11 mouse cellular contexts compared by ENCODE assay signal in the genomic region with DNA sequence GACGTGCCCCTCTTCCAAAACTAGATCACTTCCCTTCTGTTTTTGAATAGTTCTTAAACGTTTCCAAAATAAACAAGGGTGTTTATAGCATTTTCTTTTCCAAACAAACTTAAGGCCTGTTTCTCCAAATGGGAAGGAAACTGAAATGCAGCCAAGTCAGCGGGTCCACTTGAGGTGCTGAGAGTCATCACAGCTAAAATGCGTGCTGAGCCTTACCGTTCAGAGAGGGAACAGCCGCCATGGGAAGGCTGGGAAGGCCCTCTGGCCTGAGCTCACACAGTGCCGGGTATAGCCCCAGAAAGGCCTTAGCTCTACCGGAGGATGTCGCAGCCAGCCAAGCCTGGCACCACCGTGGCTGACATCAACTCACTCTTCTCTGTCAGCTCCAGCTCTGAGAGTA. TPM values are rescaled to one million over a fixed set of nuclear protein-coding genes. Genes with fewer than 3 reads are reported as not detected.
DNase-seq lines count a peak whose midpoint lies in the region; ATAC-seq and TF ChIP-seq lines count a peak whose summit lies in the region.
"Had no signal": no experiment of that assay in that cellular context is flagged by ENCODE, and none has a peak within 500 bp of the region (broad histone marks: within the 10 kb centered on the region; RNA-seq: fewer than 3 reads in every experiment).

No protein-coding gene starts in this region.

- peak overlapping the region; percentile 59 for H3K27ac ChIP-seq in heart, adult 2 months
- H3K27ac ChIP-seq in heart, embryonic 11.5 days (ENCODE audit: low read depth, low read length): no peak overlapping the region
- peak overlapping the region; percentile 81 for H3K27ac ChIP-seq in heart, postnatal 0 days (ENCODE audit: low read depth)
- no peak overlapping the region for H3K27ac ChIP-seq in liver, postnatal 0 days (ENCODE audit: low read depth)
- H3K27ac ChIP-seq: hindbrain, embryonic 13.5 days; liver, embryonic 15.5 days had no signal

- H3K9me3 ChIP-seq in heart, embryonic 11.5 days (replicated peaks; ENCODE audit: control insufficient read depth, low read length): no peaks in the 10 kb centered on the region
- H3K9me3 ChIP-seq in heart, postnatal 0 days (replicated peaks; ENCODE audit: control insufficient read depth, low read length): no peaks in the 10 kb centered on the region
- no peaks in the 10 kb centered on the region for H3K9me3 ChIP-seq in liver, postnatal 0 days (ENCODE audit: low read length)
- H3K9me3 ChIP-seq: hindbrain, embryonic 13.5 days; liver, embryonic 15.5 days had no signal

- TF ChIP-seq CTCF in heart, adult 2 months (IDR thresholded peaks at IDR 0.05): 0 out of 2 replicates have a peak, but pooled peaks have one; percentile 5
- TF ChIP-seq CTCF in heart, postnatal 0 days (IDR thresholded peaks at IDR 0.05; ENCODE audit: low read depth): no peak
- no peak for TF ChIP-seq CTCF in liver, postnatal 0 days (IDR thresholded peaks at IDR 0.05; ENCODE audit: low read depth)

- WGBS in heart, adult 2 months: 10% methylated on average over 10 of the region's 10 CpGs
- 60% methylated on average over 10 of the region's 10 CpGs for WGBS in heart, embryonic 11.5 days (ENCODE audit: insufficient replicate concordance)
- WGBS in heart, postnatal 0 days: 21% methylated on average over 10 of the region's 10 CpGs
- WGBS in liver, postnatal 0 days (ENCODE audit: insufficient replicate concordance): 64% methylated on average over 10 of the region's 10 CpGs

- TF ChIP-seq POLR2A in heart, adult 2 months (IDR thresholded peaks at IDR 0.05; ENCODE audit: insufficient read depth, low read depth, low read length): no peak

- no peak overlapping the region for H3K4me3 ChIP-seq in heart, adult 2 months
- no peak overlapping the region for H3K4me3 ChIP-seq in heart, embryonic 11.5 days (ENCODE audit: low read depth, low read length)
- H3K4me3 ChIP-seq in heart, postnatal 0 days (ENCODE audit: low read depth, low read length): no peak overlapping the region
- H3K4me3 ChIP-seq in liver, postnatal 0 days (ENCODE audit: low read depth, low read length): no peak overlapping the region
- H3K4me3 ChIP-seq: hindbrain, embryonic 13.5 days; liver, embryonic 15.5 days had no signal

- H3K9ac ChIP-seq in heart, adult 2 months (ENCODE audit: low read depth, low read length): no peak overlapping the region
- H3K9ac ChIP-seq in heart, embryonic 11.5 days (ENCODE audit: low read depth, low read length): no peak overlapping the region
- no peak overlapping the region for H3K9ac ChIP-seq in heart, postnatal 0 days (replicated peaks; ENCODE audit: low read depth, low read length)
- no peak overlapping the region for H3K9ac ChIP-seq in liver, postnatal 0 days (replicated peaks)
- H3K9ac ChIP-seq: hindbrain, embryonic 13.5 days; liver, embryonic 15.5 days had no signal

- ATAC-seq in heart, embryonic 11.5 days (replicated peaks; ENCODE audit: insufficient number of reproducible peaks, low FRiP score, low TSS enrichment): no peak
- ATAC-seq in heart, postnatal 0 days (ENCODE audit: insufficient read depth, low read depth): peak; percentile 50; the same call in 1 of the 2 replicates
- no peak for ATAC-seq in liver, postnatal 0 days

- no peaks in the 10 kb centered on the region; the same call in none of the 2 replicates for H3K79me2 ChIP-seq in heart, adult 2 months (replicated peaks; ENCODE audit: control insufficient read depth, insufficient read depth, low read length)

- no peaks in the 10 kb centered on the region for H3K27me3 ChIP-seq in heart, adult 2 months (ENCODE audit: control insufficient read depth, insufficient read depth, low read length)
- H3K27me3 ChIP-seq in heart, embryonic 11.5 days (ENCODE audit: control insufficient read depth, insufficient read depth, low read length): no peaks in the 10 kb centered on the region
- H3K27me3 ChIP-seq in heart, postnatal 0 days (ENCODE audit: control insufficient read depth, insufficient read depth, low read length): no peaks in the 10 kb centered on the region
- no peaks in the 10 kb centered on the region for H3K27me3 ChIP-seq in liver, postnatal 0 days (ENCODE audit: insufficient read depth, low read length)
- H3K27me3 ChIP-seq: hindbrain, embryonic 13.5 days; liver, embryonic 15.5 days had no signal

- no peak overlapping the region for H3K4me2 ChIP-seq in heart, embryonic 11.5 days
- H3K4me2 ChIP-seq in heart, postnatal 0 days (ENCODE audit: low read depth, low read length): no peak overlapping the region
- H3K4me2 ChIP-seq in liver, postnatal 0 days (ENCODE audit: low read depth, low read length): no peak overlapping the region
- H3K4me2 ChIP-seq: hindbrain, embryonic 13.5 days; liver, embryonic 15.5 days had no signal

- 0 out of 2 replicates have a peak, but pooled peaks have one; percentile 49 for TF ChIP-seq EP300 in heart, adult 2 months (IDR thresholded peaks at IDR 0.05; ENCODE audit: insufficient read depth, low read depth, low read length)
- no peak for TF ChIP-seq EP300 in heart, postnatal 0 days (IDR thresholded peaks at IDR 0.05; ENCODE audit: low read depth)
- TF ChIP-seq EP300 in liver, postnatal 0 days (IDR thresholded peaks at IDR 0.05; ENCODE audit: low read depth): no peak

- H3K4me1 ChIP-seq in heart, adult 2 months (ENCODE audit: control insufficient read depth, insufficient read depth, low read length): peaks cover 14% of the 10 kb centered on the region
- H3K4me1 ChIP-seq in heart, embryonic 11.5 days (ENCODE audit: control insufficient read depth, insufficient read depth, low read length): peaks cover 22% of the 10 kb centered on the region
- H3K4me1 ChIP-seq in heart, postnatal 0 days (ENCODE audit: control insufficient read depth, insufficient read depth): peaks cover 40% of the 10 kb centered on the region
- H3K4me1 ChIP-seq in liver, postnatal 0 days (ENCODE audit: insufficient read depth): no peaks in the 10 kb centered on the region
- H3K4me1 ChIP-seq: liver, embryonic 15.5 days had no signal

- intact Hi-C loops in heart, adult 2 months (cut with DNase I): loop anchor here (1.0 kb wide), 1 partner anchor 42 kb away; a partner anchor contains a TSS

- H3K36me3 ChIP-seq in heart, adult 2 months (ENCODE audit: control insufficient read depth, insufficient read depth, low read length): peaks cover 7% of the 10 kb centered on the region
- no peaks in the 10 kb centered on the region for H3K36me3 ChIP-seq in heart, embryonic 11.5 days (ENCODE audit: control insufficient read depth, insufficient read depth, low read length)
- H3K36me3 ChIP-seq in heart, postnatal 0 days (replicated peaks; ENCODE audit: control insufficient read depth, insufficient read depth, low read length): peaks cover 6% of the 10 kb centered on the region; the same call in 1 of the 2 replicates
- no peaks in the 10 kb centered on the region for H3K36me3 ChIP-seq in liver, postnatal 0 days (replicated peaks; ENCODE audit: insufficient read depth, low read length)
- H3K36me3 ChIP-seq: hindbrain, embryonic 13.5 days; liver, embryonic 15.5 days had no signal

- peak; percentile 51 to 55 for DNase-seq in heart, adult 2 months
- DNase-seq in heart, postnatal 0 days (ENCODE audit: low spot score): peak; percentile 39
- DNase-seq in kidney, postnatal 25 days: peak; percentile 64 to 68
- peak; percentile 20 for DNase-seq in skeletal muscle tissue, adult 2 months (ENCODE audit: low read depth, low spot score)
- no peak for DNase-seq in adipocyte (ENCODE audit: low spot score)
- DNase-seq in embryo, embryonic 9.5 days (ENCODE audit: extremely low spot score): no peak
- DNase-seq in liver, postnatal 0 days: no peak
- DNase-seq: cerebellum, adult 2 months had no signal

RNA-seq across cellular contexts. Expression of a gene that starts 41.3 kb away (rescaled TPM):
- total RNA-seq in heart, adult 2 months (2021): 10 to 100 TPM; 51.7 to 62.3 TPM
- polyA plus RNA-seq in heart, adult 2 months (2012; rRNA removed): 23.8 and 40.6 TPM in 2 replicates
- 8.9 and 13.1 TPM in 2 replicates for polyA plus RNA-seq in heart, embryonic 11.5 days (2014; fragmentation: Nextera tagmentation; extraction: Ambion mirVana)
- 50.4 and 53.8 TPM in 2 replicates for total RNA-seq in heart, postnatal 0 days (2014; rRNA removed; ENCODE audit: low replicate concordance)
- 12.5 and 12.7 TPM in 2 replicates for polyA plus RNA-seq in heart, postnatal 0 days (2015; fragmentation: Nextera tagmentation; extraction: Ambion mirVana)
- polyA plus RNA-seq in liver, postnatal 0 days (2015; fragmentation: Nextera tagmentation; extraction: Ambion mirVana): 0.34 and 0.45 TPM in 2 replicates

Comparison
In these comparisons a context has a peak if more than half of its experiments do, and no peak if none do; other contexts are left out.
1. H3K27ac ChIP-seq: peak in heart, adult 2 months (single experiment) and heart, postnatal 0 days (single experiment); none in heart, embryonic 11.5 days (single experiment) and liver, postnatal 0 days (single experiment).
2. DNase-seq: peak in heart, adult 2 months (2 of 2), heart, postnatal 0 days (single experiment), kidney, postnatal 25 days (2 of 2) and skeletal muscle tissue, adult 2 months (single experiment); none in adipocyte (single experiment), embryo, embryonic 9.5 days (single experiment) and liver, postnatal 0 days (single experiment).